ENCODE assay signal across 8 mouse cellular contexts in genomic region chrX:12076763-12077600, GRCm38 (mm10).
DNase-seq lines count a peak whose midpoint lies in the region; ATAC-seq and TF ChIP-seq lines count a peak whose summit lies in the region.

No protein-coding gene starts in this region.

- WGBS in heart, postnatal 0 days = 1% methylated on average over 54 of the region's 58 CpGs
- WGBS in lung, embryonic 14.5 days = 3% methylated on average over 56 of the region's 58 CpGs
- 3% methylated on average over 57 of the region's 58 CpGs for WGBS in neural tube, embryonic 15.5 days

- in situ Hi-C loops in ES-E14 (cut with MboI; ENCODE audit: low sequenced_read_pairs in 2 of 2, unreplicated experiment in 2 of 2) = loop anchor here (10.0 to 25.0 kb wide), 3 partner anchors 72 to 440 kb away; no protein-coding TSS in a partner anchor

- H3K27ac ChIP-seq in ES-E14 (ENCODE audit: insufficient read depth, low read depth, low read length, poor library complexity, severe bottlenecking) = no peak overlapping the region
- no peak overlapping the region for H3K27ac ChIP-seq in brown adipose tissue, adult 24 weeks (replicated peaks; ENCODE audit: low read depth, low read length)
- peak overlapping the region; percentile 61 for H3K27ac ChIP-seq in heart, postnatal 0 days (ENCODE audit: low read depth)
- peak overlapping the region; percentile 63 for H3K27ac ChIP-seq in lung, embryonic 14.5 days (ENCODE audit: low read depth)
- H3K27ac ChIP-seq in neural tube, embryonic 15.5 days (replicated peaks) = peak overlapping the region; percentile 81

- peak; percentile 26; the same call in 1 of the 2 replicates for ATAC-seq in heart, postnatal 0 days (ENCODE audit: insufficient read depth, low read depth)
- ATAC-seq in lung, embryonic 14.5 days (ENCODE audit: insufficient read depth) = peak; percentile 52
- peak; percentile 37 for ATAC-seq in neural tube, embryonic 15.5 days (ENCODE audit: low FRiP score)

- H3K36me3 ChIP-seq in ES-E14 (ENCODE audit: control insufficient read depth, insufficient read depth, low read length, poor library complexity, severe bottlenecking) = no peaks in the 10 kb centered on the region
- no peaks in the 10 kb centered on the region for H3K36me3 ChIP-seq in erythroblast, embryonic 14.5 days (ENCODE audit: control insufficient read depth)
- no peaks in the 10 kb centered on the region for H3K36me3 ChIP-seq in heart, postnatal 0 days (replicated peaks; ENCODE audit: control insufficient read depth, insufficient read depth, low read length)
- H3K36me3 ChIP-seq in lung, embryonic 14.5 days (ENCODE audit: insufficient read depth) = no peaks in the 10 kb centered on the region
- H3K36me3 ChIP-seq in neural tube, embryonic 15.5 days = no peaks in the 10 kb centered on the region

- no peak for TF ChIP-seq CTCF in heart, postnatal 0 days (IDR thresholded peaks at IDR 0.05; ENCODE audit: low read depth)
- no peak for TF ChIP-seq CTCF in lung, embryonic 14.5 days (IDR thresholded peaks at IDR 0.05; ENCODE audit: low read depth)

- peak overlapping the region; percentile 90 for H3K4me2 ChIP-seq in heart, postnatal 0 days (ENCODE audit: low read depth, low read length)
- peak overlapping the region; percentile 83 for H3K4me2 ChIP-seq in lung, embryonic 14.5 days
- peak overlapping the region; percentile 71 for H3K4me2 ChIP-seq in neural tube, embryonic 15.5 days

- no peak for DNase-seq in ES-E14 (ENCODE audit: low read depth, low spot score)
- peak; percentile 59 for DNase-seq in heart, postnatal 0 days (ENCODE audit: low spot score)
- DNase-seq in kidney, postnatal 14 days = peak; percentile 69
- peak; percentile 80 for DNase-seq in lung, embryonic 14.5 days
- peak; percentile 63 for DNase-seq in thymus, postnatal 14 days

- peak overlapping the region; percentile 54 to 64 for H3K4me3 ChIP-seq in ES-E14 (ENCODE audit: insufficient read depth in 1 of 2, low read depth in 1 of 2, low read length in 2 of 2, poor library complexity in 1 of 2, severe bottlenecking in 1 of 2)
- peak overlapping the region; percentile 98 for H3K4me3 ChIP-seq in brown adipose tissue, adult 24 weeks (ENCODE audit: insufficient read depth, low read depth, low read length)
- H3K4me3 ChIP-seq in erythroblast, embryonic 14.5 days (replicated peaks) = peak overlapping the region; percentile 79
- peak overlapping the region; percentile 78 for H3K4me3 ChIP-seq in heart, postnatal 0 days (ENCODE audit: low read depth, low read length)
- peak overlapping the region; percentile 63 for H3K4me3 ChIP-seq in lung, embryonic 14.5 days (ENCODE audit: low read depth, low read length)
- peak overlapping the region; percentile 58 for H3K4me3 ChIP-seq in neural tube, embryonic 15.5 days (replicated peaks)

- peaks cover 0 to 6% of the 10 kb centered on the region in 2 experiments; a peak in 1 of 4 replicates for H3K4me1 ChIP-seq in ES-E14 (ENCODE audit: control insufficient read depth in 2 of 2, insufficient read depth in 2 of 2, low read length in 2 of 2, poor library complexity in 1 of 2)
- H3K4me1 ChIP-seq in brown adipose tissue, adult 24 weeks (ENCODE audit: control insufficient read depth, insufficient read depth, insufficient read length, low read length) = peaks cover 10% of the 10 kb centered on the region
- peaks cover 47% of the 10 kb centered on the region for H3K4me1 ChIP-seq in erythroblast, embryonic 14.5 days (ENCODE audit: control insufficient read depth)
- peaks cover 12% of the 10 kb centered on the region for H3K4me1 ChIP-seq in heart, postnatal 0 days (ENCODE audit: control insufficient read depth, insufficient read depth)
- 0 out of 2 replicates have a peak, but pooled peaks cover 5% of the 10 kb centered on the region for H3K4me1 ChIP-seq in lung, embryonic 14.5 days (ENCODE audit: insufficient read depth)
- H3K4me1 ChIP-seq in neural tube, embryonic 15.5 days = peaks cover 32% of the 10 kb centered on the region

- H3K27me3 ChIP-seq in erythroblast, embryonic 14.5 days (ENCODE audit: control insufficient read depth) = peaks cover 78% of the 10 kb centered on the region
- peaks cover 36% of the 10 kb centered on the region; the same call in 1 of the 2 replicates for H3K27me3 ChIP-seq in heart, postnatal 0 days (ENCODE audit: control insufficient read depth, insufficient read depth, low read length)
- H3K27me3 ChIP-seq in lung, embryonic 14.5 days (ENCODE audit: insufficient read depth, low read length) = peaks cover 52% of the 10 kb centered on the region
- H3K27me3 ChIP-seq in neural tube, embryonic 15.5 days (replicated peaks) = peaks cover 51% of the 10 kb centered on the region

- no peak for TF ChIP-seq EP300 in heart, postnatal 0 days (IDR thresholded peaks at IDR 0.05; ENCODE audit: low read depth)

- H3K9me3 ChIP-seq in ES-E14 (ENCODE audit: control insufficient read depth, insufficient read depth, low read depth, low read length) = no peaks in the 10 kb centered on the region
- H3K9me3 ChIP-seq in erythroblast, embryonic 14.5 days (ENCODE audit: control insufficient read depth, low read length) = peaks cover 19% of the 10 kb centered on the region
- no peaks in the 10 kb centered on the region for H3K9me3 ChIP-seq in heart, postnatal 0 days (replicated peaks; ENCODE audit: control insufficient read depth, low read length)
- no peaks in the 10 kb centered on the region for H3K9me3 ChIP-seq in lung, embryonic 14.5 days (ENCODE audit: low read depth, low read length)
- no peaks in the 10 kb centered on the region for H3K9me3 ChIP-seq in neural tube, embryonic 15.5 days (replicated peaks)

- H3K9ac ChIP-seq in ES-E14 (ENCODE audit: insufficient read depth, low read depth, low read length, poor library complexity, severe bottlenecking) = peak overlapping the region; percentile 37; the same call in 1 of the 2 replicates
- H3K9ac ChIP-seq in heart, postnatal 0 days (replicated peaks; ENCODE audit: low read depth, low read length) = peak overlapping the region; percentile 82
- peak overlapping the region; percentile 76 for H3K9ac ChIP-seq in lung, embryonic 14.5 days
- peak overlapping the region; percentile 67 for H3K9ac ChIP-seq in neural tube, embryonic 15.5 days (replicated peaks)

TF ChIP-seq in ES-E14, 5 proteins besides CTCF, POLR2A, EP300 and RAD21:
- TF ChIP-seq ZC3H11A (IDR thresholded peaks at IDR 0.05; ENCODE audit: borderline replicate concordance, low read depth, low read length) = no peak

Comparison
In these comparisons a context has a peak if more than half of its experiments do, and no peak if none do; other contexts are left out.
1. H3K27ac ChIP-seq: peak in heart, postnatal 0 days (single experiment), lung, embryonic 14.5 days (single experiment) and neural tube, embryonic 15.5 days (single experiment); none in ES-E14 (single experiment) and brown adipose tissue, adult 24 weeks (single experiment).
2. Peak in every context shown above with its lines, with median percentiles within 50 percentile points of each other: H3K4me3 ChIP-seq, H3K9ac ChIP-seq, ATAC-seq and H3K4me2 ChIP-seq.